17 mouse cellular contexts compared by ENCODE assay signal in the genomic region with DNA sequence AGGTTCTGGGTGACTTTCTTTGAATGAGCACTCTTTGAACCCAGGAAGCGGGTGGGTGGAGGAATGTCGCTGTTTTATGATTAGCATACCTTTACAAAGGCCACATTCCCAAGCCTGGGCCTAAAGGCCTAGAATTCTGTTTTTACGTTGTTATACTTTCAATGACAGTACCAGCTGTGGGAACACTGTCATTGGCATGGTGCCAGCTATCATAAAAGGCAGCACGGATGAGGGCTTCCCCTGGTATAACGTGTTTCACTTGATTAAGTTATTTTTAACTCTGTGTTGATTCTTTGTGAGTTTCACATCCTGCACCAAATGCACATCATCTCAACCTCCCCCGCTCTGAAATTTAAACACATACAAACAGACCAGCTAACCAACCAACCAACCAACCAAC. TPM values are rescaled to one million over a fixed set of nuclear protein-coding genes. Genes with fewer than 3 reads are reported as not detected.
DNase-seq lines count a peak whose midpoint lies in the region; ATAC-seq and TF ChIP-seq lines count a peak whose summit lies in the region.
"Not testable (repeated sequence)": the region's sequence is repeated elsewhere in the genome, so short reads cannot be mapped to it uniquely, and the experiment has no call there.
"Had no signal": no experiment of that assay in that cellular context is flagged by ENCODE, and none has a peak within 500 bp of the region (broad histone marks: within the 10 kb centered on the region; RNA-seq: fewer than 3 reads in every experiment).

No protein-coding gene starts in this region.

- not testable (repeated sequence) for H3K4me1 ChIP-seq in embryonic facial prominence, embryonic 14.5 days (ENCODE audit: control insufficient read depth, insufficient read depth, low read length); midbrain, embryonic 14.5 days (ENCODE audit: control insufficient read depth, insufficient read depth, low read length)
- peaks cover 14% of the 10 kb centered on the region for H3K4me1 ChIP-seq in spleen, adult 2 months (ENCODE audit: control insufficient read depth, insufficient read depth, insufficient read length)

- H3K27ac ChIP-seq in embryonic facial prominence, embryonic 14.5 days (replicated peaks; ENCODE audit: low read depth, low read length); midbrain, embryonic 14.5 days (replicated peaks; ENCODE audit: low read depth, low read length): not testable (repeated sequence)
- peak overlapping the region; percentile 80 for H3K27ac ChIP-seq in spleen, adult 2 months (ENCODE audit: insufficient read depth, low read length)

- peak; percentile 74 to 75 for DNase-seq in B cell, adult 2 months
- DNase-seq in T-cell, adult 2 months (ENCODE audit: low spot score) = peak; percentile 73
- DNase-seq in embryonic facial prominence, embryonic 14.5 days (ENCODE audit: low spot score) = peak; percentile 61
- DNase-seq in heart, adult 9 months (ENCODE audit: low spot score in 2 of 2) = peak; percentile 6 to 33
- DNase-seq in kidney, postnatal 4 days = peak; percentile 26 to 33
- peak; percentile 12 for DNase-seq in midbrain, embryonic 14.5 days
- DNase-seq in spleen, adult 2 months (ENCODE audit: low read depth in 1 of 2, low spot score in 2 of 2) = peak; percentile 59 to 62
- DNase-seq in thymus, postnatal 14 days = peak; percentile 61

- H3K9ac ChIP-seq in embryonic facial prominence, embryonic 14.5 days (ENCODE audit: low read depth, low read length); midbrain, embryonic 14.5 days (replicated peaks; ENCODE audit: low read length): not testable (repeated sequence)

- H3K36me3 ChIP-seq in embryonic facial prominence, embryonic 14.5 days (ENCODE audit: control insufficient read depth, insufficient read depth, low read length); midbrain, embryonic 14.5 days (ENCODE audit: control insufficient read depth, insufficient read depth, low read length); spleen, adult 2 months (ENCODE audit: control insufficient read depth, insufficient read depth, low read length): not testable (repeated sequence)

- TF ChIP-seq CTCF in spleen, adult 2 months (IDR thresholded peaks at IDR 0.05; ENCODE audit: extremely low read depth, insufficient read depth, insufficient read length, insufficient replicate concordance) = not testable (repeated sequence)

- not testable (repeated sequence) for H3K9me3 ChIP-seq in embryonic facial prominence, embryonic 14.5 days (ENCODE audit: control insufficient read depth, low read length); midbrain, embryonic 14.5 days (ENCODE audit: control insufficient read depth, low read length)

- not testable (repeated sequence) for H3K4me3 ChIP-seq in embryonic facial prominence, embryonic 14.5 days (ENCODE audit: low read depth, low read length); midbrain, embryonic 14.5 days (replicated peaks; ENCODE audit: low read depth, low read length); spleen, adult 2 months (ENCODE audit: extremely low read depth, insufficient read depth, insufficient read length)

- H3K4me2 ChIP-seq in embryonic facial prominence, embryonic 14.5 days (ENCODE audit: low read depth, low read length); midbrain, embryonic 14.5 days (ENCODE audit: low read length): not testable (repeated sequence)

- WGBS in embryonic facial prominence, embryonic 14.5 days = 38% methylated on average over 4 of the region's 6 CpGs
- 35% methylated on average over 4 of the region's 6 CpGs for WGBS in midbrain, embryonic 14.5 days
- WGBS in spleen, adult 2 months = 17% methylated on average over 6 of the region's 6 CpGs

- not testable (repeated sequence) for H3K27me3 ChIP-seq in embryonic facial prominence, embryonic 14.5 days (replicated peaks; ENCODE audit: control insufficient read depth, insufficient read depth, low read length); midbrain, embryonic 14.5 days (ENCODE audit: control insufficient read depth, insufficient read depth, low read length); spleen, adult 2 months (ENCODE audit: control insufficient read depth, insufficient read depth, low read length)

- not testable (repeated sequence) for TF ChIP-seq POLR2A in spleen, adult 2 months (IDR thresholded peaks at IDR 0.05; ENCODE audit: low read depth, low read length)

- not testable (repeated sequence) for ATAC-seq in embryonic facial prominence, embryonic 14.5 days (ENCODE audit: low read depth); midbrain, embryonic 14.5 days (ENCODE audit: low FRiP score, low TSS enrichment)

RNA-seq across cellular contexts. Expression of a gene that starts 4.6 kb away (rescaled TPM):
- polyA plus RNA-seq in embryonic facial prominence, embryonic 14.5 days (2014; fragmentation: Nextera tagmentation; extraction: Ambion mirVana) = 53.4 and 54.6 TPM in 2 replicates
- 48.8 and 58.5 TPM in 2 replicates for polyA plus RNA-seq in midbrain, embryonic 14.5 days (2014; fragmentation: Nextera tagmentation; extraction: Ambion mirVana)
- 21.3 and 25.7 TPM in 2 replicates for polyA plus RNA-seq in spleen, adult 2 months (2012; rRNA removed)

RNA-seq across cellular contexts. Expression of a gene that starts 49.9 kb away (rescaled TPM):
- not detected in 2 replicates for polyA plus RNA-seq in embryonic facial prominence, embryonic 14.5 days (2014; fragmentation: Nextera tagmentation; extraction: Ambion mirVana)
- not detected in 2 replicates for polyA plus RNA-seq in midbrain, embryonic 14.5 days (2014; fragmentation: Nextera tagmentation; extraction: Ambion mirVana)
- polyA plus RNA-seq in spleen, adult 2 months (2012; rRNA removed) = not detected in 2 replicates
- polyA plus RNA-seq: embryonic facial prominence, embryonic 12.5 days; heart, embryonic 10.5 days; hindbrain, embryonic 15.5 days; limb, embryonic 10.5 days; liver, embryonic 11.5 days; lung, embryonic 15.5 days; midbrain, postnatal 0 days; neural tube, embryonic 13.5 days; stomach, embryonic 14.5 days had no signal

RNA-seq across cellular contexts. Expression of a gene that starts 50.6 kb away (rescaled TPM):
- polyA plus RNA-seq in embryonic facial prominence, embryonic 14.5 days (2014; fragmentation: Nextera tagmentation; extraction: Ambion mirVana) = 4.2 and 5.3 TPM in 2 replicates
- polyA plus RNA-seq in midbrain, embryonic 14.5 days (2014; fragmentation: Nextera tagmentation; extraction: Ambion mirVana) = 15.5 and 21.7 TPM in 2 replicates
- 8.1 and 8.6 TPM in 2 replicates for polyA plus RNA-seq in spleen, adult 2 months (2012; rRNA removed)

RNA-seq across cellular contexts. Expression of a gene that starts 54.4 kb away (rescaled TPM):
- polyA plus RNA-seq in embryonic facial prominence, embryonic 14.5 days (2014; fragmentation: Nextera tagmentation; extraction: Ambion mirVana) = 23.7 and 24.1 TPM in 2 replicates
- 49.1 and 50.7 TPM in 2 replicates for polyA plus RNA-seq in midbrain, embryonic 14.5 days (2014; fragmentation: Nextera tagmentation; extraction: Ambion mirVana)
- polyA plus RNA-seq in spleen, adult 2 months (2012; rRNA removed) = 6.7 and 7.2 TPM in 2 replicates

Comparison
In these comparisons a context has a peak if more than half of its experiments do, and no peak if none do; other contexts are left out.
1. DNase-seq: peak in every context shown above with its lines; median percentile 74 in B cell, adult 2 months; 73 in T-cell, adult 2 months; 61 in embryonic facial prominence, embryonic 14.5 days; 61 in thymus, postnatal 14 days; 60 in spleen, adult 2 months; 30 in kidney, postnatal 4 days; 20 in heart, adult 9 months; 12 in midbrain, embryonic 14.5 days.